Mouse (Mus musculus): ENCODE data around the gene Spdef. TPM values are rescaled to one million over a fixed set of nuclear protein-coding genes. Genes with fewer than 3 reads are reported as not detected.

Spdef gene
- polyA plus RNA-seq, 1 experiment = 1.3 TPM

GRCm38 (mm10) chr17:27690993-27691693, 37.6 kb downstream of the Spdef start:
- 30% methylated on average over 13 of the region's 14 CpGs for WGBS
- no peak overlapping the region for H3K27ac ChIP-seq (ENCODE audit: insufficient read depth, low read length)
- peaks cover 32% of the 10 kb centered on the region for H3K4me1 ChIP-seq (ENCODE audit: control insufficient read depth, insufficient read depth, low read length)
- no peaks in the 10 kb centered on the region for H3K27me3 ChIP-seq (ENCODE audit: control insufficient read depth, insufficient read depth, low read length)
- DNase-seq = peak in 1 of 2 experiments; percentile 41
- TF ChIP-seq CTCF (IDR thresholded peaks at IDR 0.05; ENCODE audit: borderline replicate concordance, insufficient read depth, low read depth, low read length) = no peak
- no peak for TF ChIP-seq POLR2A (IDR thresholded peaks at IDR 0.05; ENCODE audit: borderline replicate concordance, insufficient read depth, low read length)
- no peak overlapping the region for H3K4me3 ChIP-seq (replicated peaks; ENCODE audit: insufficient read depth, low read depth, low read length)

GRCm38 (mm10) chr17:27686395-27686794, 42.4 kb downstream of the Spdef start:
- DNase-seq = peak in 1 of 2 experiments; percentile 38
- H3K4me1 ChIP-seq (ENCODE audit: control insufficient read depth, insufficient read depth, low read length) = peaks cover 57% of the 10 kb centered on the region
- WGBS = 33% methylated on average over 5 of the region's 5 CpGs
- TF ChIP-seq POLR2A (IDR thresholded peaks at IDR 0.05; ENCODE audit: borderline replicate concordance, insufficient read depth, low read length) = no peak
- no peak overlapping the region for H3K27ac ChIP-seq (ENCODE audit: insufficient read depth, low read length)
- no peak overlapping the region for H3K4me3 ChIP-seq (replicated peaks; ENCODE audit: insufficient read depth, low read depth, low read length)
- H3K27me3 ChIP-seq (ENCODE audit: control insufficient read depth, insufficient read depth, low read length) = no peaks in the 10 kb centered on the region

- WGBS = 3% methylated on average over 11 of the region's 11 CpGs
- TF ChIP-seq POLR2A (IDR thresholded peaks at IDR 0.05; ENCODE audit: borderline replicate concordance, insufficient read depth, low read length) (no peak), CTCF (IDR thresholded peaks at IDR 0.05; ENCODE audit: borderline replicate concordance, insufficient read depth, low read depth, low read length) (no peak)
Observed at GRCm38 (mm10) chr17:27685550-27685913, 43.2 kb downstream of the Spdef start.

GRCm38 (mm10) chr17:27684886-27685549, 43.7 kb downstream of the Spdef start:
- DNase-seq = peak; percentile 74 to 78
- Histone ChIP-seq H3K27me3 (ENCODE audit: control insufficient read depth, insufficient read depth, low read length) (no peaks in the 10 kb centered on the region), H3K27ac (ENCODE audit: insufficient read depth, low read length) (peak overlapping the region; percentile 24; the same call in 1 of the 2 replicates), H3K4me3 (replicated peaks; ENCODE audit: insufficient read depth, low read depth, low read length) (peak overlapping the region; percentile 37), H3K4me1 (ENCODE audit: control insufficient read depth, insufficient read depth, low read length) (peaks cover 50% of the 10 kb centered on the region)
- peak; percentile 54; the same call in 1 of the 2 replicates for TF ChIP-seq CTCF (IDR thresholded peaks at IDR 0.05; ENCODE audit: borderline replicate concordance, insufficient read depth, low read depth, low read length)
- no peak for TF ChIP-seq POLR2A (IDR thresholded peaks at IDR 0.05; ENCODE audit: borderline replicate concordance, insufficient read depth, low read length)
- under 1% methylated on average over 49 of the region's 53 CpGs for WGBS

More at GRCm38 (mm10) chr17:27685550-27685913, 43.2 kb downstream of the Spdef start:
- no peaks in the 10 kb centered on the region for H3K27me3 ChIP-seq (ENCODE audit: control insufficient read depth, insufficient read depth, low read length)
- DNase-seq = peak in 1 of 2 experiments; percentile 53
- H3K4me3 ChIP-seq (replicated peaks; ENCODE audit: insufficient read depth, low read depth, low read length) = peak overlapping the region; percentile 37
- H3K27ac ChIP-seq (ENCODE audit: insufficient read depth, low read length) = peak overlapping the region; percentile 24; the same call in 1 of the 2 replicates
- H3K4me1 ChIP-seq (ENCODE audit: control insufficient read depth, insufficient read depth, low read length) = peaks cover 49% of the 10 kb centered on the region

DNA sequence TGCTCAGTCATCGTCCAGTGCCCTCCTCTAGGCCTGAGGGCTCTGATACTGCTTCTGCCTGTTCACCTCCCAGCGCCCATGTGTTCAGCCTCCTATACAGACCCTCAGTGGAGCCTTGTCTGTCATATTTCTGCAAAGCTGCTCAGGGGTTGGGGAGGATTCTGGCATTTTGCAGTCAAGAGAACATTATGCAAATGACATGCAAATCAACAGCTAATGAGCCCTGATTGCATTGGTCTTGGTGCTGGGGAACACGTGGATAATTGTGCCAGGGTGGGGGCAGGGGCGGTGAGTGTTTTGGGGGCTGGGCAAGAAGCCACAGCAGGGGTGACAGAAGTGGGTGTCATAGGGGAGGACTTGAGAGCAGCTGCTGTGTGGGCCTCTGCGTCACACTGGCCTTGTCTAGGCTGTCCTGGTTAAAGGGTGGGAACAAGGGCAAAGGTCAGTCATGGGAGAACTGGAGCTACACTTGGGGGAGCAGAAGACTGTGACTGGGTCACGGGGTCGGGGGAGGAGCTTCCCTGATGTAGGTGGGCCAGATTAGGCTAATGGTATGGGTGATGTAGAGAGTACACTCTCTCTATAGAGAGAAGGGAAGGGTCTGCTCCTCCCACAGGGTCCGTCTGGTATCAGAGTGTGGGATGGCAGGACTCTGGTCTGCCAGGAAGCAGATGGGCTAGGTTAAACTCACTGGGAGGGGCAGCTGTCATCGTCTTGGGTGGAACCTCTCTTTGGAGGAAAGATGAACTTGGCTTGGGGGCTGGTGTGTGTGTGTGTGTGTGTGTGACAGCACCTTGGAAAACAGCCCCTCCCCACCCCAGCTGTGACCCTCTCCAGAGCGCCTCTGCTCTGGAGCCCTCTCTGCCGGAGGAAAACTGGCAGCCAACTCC, 49.6 kb downstream of the Spdef start:
- TF ChIP-seq POLR2A (IDR thresholded peaks at IDR 0.05; ENCODE audit: borderline replicate concordance, insufficient read depth, low read length) (no peak), CTCF (IDR thresholded peaks at IDR 0.05; ENCODE audit: borderline replicate concordance, insufficient read depth, low read depth, low read length) (no peak)
- no peaks in the 10 kb centered on the region for H3K27me3 ChIP-seq (ENCODE audit: control insufficient read depth, insufficient read depth, low read length)
- DNase-seq = peak in 1 of 2 experiments; percentile 42
- peaks cover 63% of the 10 kb centered on the region for H3K4me1 ChIP-seq (ENCODE audit: control insufficient read depth, insufficient read depth, low read length)
- H3K4me3 ChIP-seq (replicated peaks; ENCODE audit: insufficient read depth, low read depth, low read length) = peak overlapping the region; percentile 7
- 12% methylated on average over 11 of the region's 11 CpGs for WGBS
- peak overlapping the region; percentile 65 for H3K27ac ChIP-seq (ENCODE audit: insufficient read depth, low read length)

GRCm38 (mm10) chr17:27677756-27678155, 51.0 kb downstream of the Spdef start:
- Histone ChIP-seq H3K27me3 (ENCODE audit: control insufficient read depth, insufficient read depth, low read length) (no peaks in the 10 kb centered on the region), H3K27ac (ENCODE audit: insufficient read depth, low read length) (no peak overlapping the region), H3K4me3 (replicated peaks; ENCODE audit: insufficient read depth, low read depth, low read length) (no peak overlapping the region), H3K4me1 (ENCODE audit: control insufficient read depth, insufficient read depth, low read length) (peaks cover 59% of the 10 kb centered on the region)
- WGBS = 68% methylated on average over 5 of the region's 5 CpGs
- TF ChIP-seq CTCF (IDR thresholded peaks at IDR 0.05; ENCODE audit: borderline replicate concordance, insufficient read depth, low read depth, low read length) = no peak
- TF ChIP-seq POLR2A (IDR thresholded peaks at IDR 0.05; ENCODE audit: borderline replicate concordance, insufficient read depth, low read length) = no peak
- DNase-seq = no peak

DNA sequence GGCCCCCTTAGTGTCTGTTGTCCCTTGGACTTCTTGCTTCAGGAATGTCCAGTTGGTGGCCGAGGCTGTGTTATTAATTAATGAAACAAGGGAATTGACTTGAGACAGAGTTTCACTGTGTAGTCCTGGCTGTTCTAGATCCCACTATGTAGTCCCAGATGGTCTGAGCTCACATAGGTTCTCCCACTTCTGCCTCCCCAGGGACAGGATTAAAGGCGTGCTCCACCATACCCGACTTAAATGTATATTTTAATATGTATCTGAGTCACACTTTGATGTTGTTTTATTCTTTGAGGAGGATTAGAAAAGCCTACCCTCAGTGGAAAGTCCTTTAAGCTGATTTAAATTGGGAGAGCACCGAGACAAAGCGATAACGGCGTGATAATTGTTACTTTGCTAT, 52.5 kb downstream of the Spdef start:
- TF ChIP-seq POLR2A (IDR thresholded peaks at IDR 0.05; ENCODE audit: borderline replicate concordance, insufficient read depth, low read length) (no peak), CTCF (IDR thresholded peaks at IDR 0.05; ENCODE audit: borderline replicate concordance, insufficient read depth, low read depth, low read length) (no peak)

More for the DNA sequence above, 52.5 kb downstream of the Spdef start:
- Histone ChIP-seq H3K4me3 (replicated peaks; ENCODE audit: insufficient read depth, low read depth, low read length) (no peak overlapping the region), H3K27ac (ENCODE audit: insufficient read depth, low read length) (no peak overlapping the region), H3K4me1 (ENCODE audit: control insufficient read depth, insufficient read depth, low read length) (peaks cover 63% of the 10 kb centered on the region), H3K27me3 (ENCODE audit: control insufficient read depth, insufficient read depth, low read length) (no peaks in the 10 kb centered on the region)
- DNase-seq = no peak
- 48% methylated on average over 7 of the region's 7 CpGs for WGBS

Data from cerebellum, adult 2 months (tissue).